ENCODE assay signal across 8 mouse cellular contexts in genomic region chr17:46152847-46153782, GRCm38 (mm10). TPM values are rescaled to one million over a fixed set of nuclear protein-coding genes. Genes with fewer than 3 reads are reported as not detected.
DNase-seq lines count a peak whose midpoint lies in the region; ATAC-seq lines count a peak whose summit lies in the region.

TSS of gene Mad2l1bp (minus strand) at chr17:46153553.

- peak; percentile 79 for ATAC-seq in embryonic facial prominence, embryonic 13.5 days (ENCODE audit: insufficient number of reproducible peaks, insufficient read depth, low FRiP score, low TSS enrichment, low read depth)
- ATAC-seq in limb, embryonic 13.5 days (ENCODE audit: low FRiP score, low read depth): peak; percentile 87
- peak; percentile 92 for ATAC-seq in midbrain, embryonic 16.5 days

- H3K27me3 ChIP-seq in embryonic facial prominence, embryonic 13.5 days: no peaks in the 10 kb centered on the region
- H3K27me3 ChIP-seq in limb, embryonic 13.5 days: no peaks in the 10 kb centered on the region
- no peaks in the 10 kb centered on the region for H3K27me3 ChIP-seq in midbrain, embryonic 16.5 days (ENCODE audit: control insufficient read depth, insufficient read depth, low read depth, low read length)

- H3K4me1 ChIP-seq in embryonic facial prominence, embryonic 13.5 days: peaks cover 11% of the 10 kb centered on the region
- H3K4me1 ChIP-seq in limb, embryonic 13.5 days: peaks cover 14% of the 10 kb centered on the region
- peaks cover 11% of the 10 kb centered on the region for H3K4me1 ChIP-seq in midbrain, embryonic 16.5 days (ENCODE audit: control insufficient read depth, insufficient read depth, low read length)

- 5% methylated on average over 33 of the region's 33 CpGs for WGBS in embryonic facial prominence, embryonic 13.5 days
- 7% methylated on average over 33 of the region's 33 CpGs for WGBS in limb, embryonic 13.5 days
- WGBS in midbrain, embryonic 16.5 days: 5% methylated on average over 33 of the region's 33 CpGs

- peak; percentile 96 for DNase-seq in 3T3-L1 (ENCODE audit: low read depth, low spot score)
- DNase-seq in adrenal gland, postnatal 36 days: peak; percentile 91 to 94
- DNase-seq in heart, adult 18-20 months: peak; percentile 93 to 96
- peak; percentile 92 to 93 for DNase-seq in kidney, adult 8-10 months
- DNase-seq in spleen, postnatal 36 days (ENCODE audit: low spot score in 2 of 2): peak; percentile 94 to 95

- peak within 1 kb of the TSS; percentile 76 for H3K27ac ChIP-seq in embryonic facial prominence, embryonic 13.5 days
- H3K27ac ChIP-seq in limb, embryonic 13.5 days: peak within 1 kb of the TSS; percentile 2; the same call in 1 of the 2 replicates
- H3K27ac ChIP-seq in midbrain, embryonic 16.5 days (ENCODE audit: low read length): peak within 1 kb of the TSS; percentile 6; the same call in 1 of the 2 replicates

- peaks cover 18% of the 10 kb centered on the region for H3K36me3 ChIP-seq in embryonic facial prominence, embryonic 13.5 days
- H3K36me3 ChIP-seq in limb, embryonic 13.5 days: peaks cover 21% of the 10 kb centered on the region
- 0 out of 2 replicates have a peak, but pooled peaks cover under 1% of the 10 kb centered on the region for H3K36me3 ChIP-seq in midbrain, embryonic 16.5 days (ENCODE audit: control insufficient read depth, insufficient read depth, low read length)

- H3K9me3 ChIP-seq in embryonic facial prominence, embryonic 13.5 days: no peaks in the 10 kb centered on the region
- no peaks in the 10 kb centered on the region for H3K9me3 ChIP-seq in limb, embryonic 13.5 days
- H3K9me3 ChIP-seq in midbrain, embryonic 16.5 days (replicated peaks; ENCODE audit: control insufficient read depth, low read length, poor library complexity, severe bottlenecking): no peaks in the 10 kb centered on the region

- H3K9ac ChIP-seq in embryonic facial prominence, embryonic 13.5 days: peak within 1 kb of the TSS; percentile 82
- H3K9ac ChIP-seq in limb, embryonic 13.5 days: peak within 1 kb of the TSS; percentile 74
- H3K9ac ChIP-seq in midbrain, embryonic 16.5 days (ENCODE audit: low read depth, low read length): peak within 1 kb of the TSS; percentile 61

- H3K4me3 ChIP-seq in embryonic facial prominence, embryonic 13.5 days: peak within 1 kb of the TSS; percentile 70
- peak within 1 kb of the TSS; percentile 54 for H3K4me3 ChIP-seq in limb, embryonic 13.5 days
- peak within 1 kb of the TSS; percentile 44 for H3K4me3 ChIP-seq in midbrain, embryonic 16.5 days (ENCODE audit: low read depth, low read length)

- H3K4me2 ChIP-seq in embryonic facial prominence, embryonic 13.5 days: peak within 1 kb of the TSS; percentile 79
- peak within 1 kb of the TSS; percentile 93 for H3K4me2 ChIP-seq in limb, embryonic 13.5 days (replicated peaks)
- H3K4me2 ChIP-seq in midbrain, embryonic 16.5 days (ENCODE audit: low read length): peak within 1 kb of the TSS; percentile 91

RNA-seq across cellular contexts. Expression of gene Mad2l1bp, which starts in this region (rescaled TPM):
- total RNA-seq in adrenal gland, postnatal 36 days (2021): 10 to 100 TPM; 19.7 to 20.1 TPM
- polyA plus RNA-seq in embryonic facial prominence, embryonic 13.5 days (2015; fragmentation: Nextera tagmentation; extraction: Ambion mirVana): 32.7 and 36.9 TPM in 2 replicates
- total RNA-seq in heart, adult 18-20 months (2021): 10 to 100 TPM; 28.0 to 30.4 TPM
- 36.4 and 39.0 TPM in 2 replicates for polyA plus RNA-seq in limb, embryonic 13.5 days (2015; fragmentation: Nextera tagmentation; extraction: Ambion mirVana)
- 21.9 and 22.6 TPM in 2 replicates for polyA plus RNA-seq in midbrain, embryonic 16.5 days (2015; fragmentation: Nextera tagmentation; extraction: Ambion mirVana)

Comparison
In these comparisons a context has a peak if more than half of its experiments do, and no peak if none do; other contexts are left out.
1. Peak in every context shown above with its lines: DNase-seq, ATAC-seq, H3K4me3 ChIP-seq and H3K27ac ChIP-seq.
2. H3K27ac ChIP-seq: peak in every context shown above with its lines; median percentile 76 in embryonic facial prominence, embryonic 13.5 days; 6 in midbrain, embryonic 16.5 days; 2 in limb, embryonic 13.5 days.